Mouse (Mus musculus): Measurements from ENCODE around the gene Mettl23. TPM values are rescaled to one million over a fixed set of nuclear protein-coding genes. Genes with fewer than 3 reads are reported as not detected.

Gene Mettl23
- polyA plus RNA-seq, 1 experiment: 27.5 TPM

GRCm38 (mm10) chr11:116807116-116807515, 36.0 kb upstream of the Mettl23 start:
- Histone ChIP-seq H3K4me1 (ENCODE audit: control insufficient read depth, insufficient read depth, low read length) (no peaks in the 10 kb centered on the region), H3K4me3 (ENCODE audit: low read depth, low read length) (no peak overlapping the region), H3K36me3 (ENCODE audit: control insufficient read depth, insufficient read depth, low read length, poor library complexity, severe bottlenecking) (no peaks in the 10 kb centered on the region), H3K9ac (ENCODE audit: low read depth, poor library complexity, severe bottlenecking) (no peak overlapping the region), H3K27me3 (ENCODE audit: control insufficient read depth, insufficient read depth, low read length, poor library complexity, severe bottlenecking) (no peaks in the 10 kb centered on the region), H3K9me3 (replicated peaks; ENCODE audit: control insufficient read depth, insufficient read depth, low read length, poor library complexity, severe bottlenecking) (no peaks in the 10 kb centered on the region), H3K27ac (ENCODE audit: insufficient read depth, low read length) (no peak overlapping the region)
- no peak for TF ChIP-seq EP300 (IDR thresholded peaks at IDR 0.05; ENCODE audit: insufficient read depth, low read depth, low read length)
- TF ChIP-seq CTCF (IDR thresholded peaks at IDR 0.05; ENCODE audit: low read depth, low read length): no peak
- no peak for TF ChIP-seq POLR2A (IDR thresholded peaks at IDR 0.05; ENCODE audit: insufficient read depth, low read length)

GRCm38 (mm10) chr11:116807526-116807925, 35.6 kb upstream of the Mettl23 start:
- no peaks in the 10 kb centered on the region for H3K9me3 ChIP-seq (replicated peaks; ENCODE audit: control insufficient read depth, insufficient read depth, low read length, poor library complexity, severe bottlenecking)
- no peak for TF ChIP-seq CTCF (IDR thresholded peaks at IDR 0.05; ENCODE audit: low read depth, low read length)
- no peak for TF ChIP-seq POLR2A (IDR thresholded peaks at IDR 0.05; ENCODE audit: insufficient read depth, low read length)
- no peak for TF ChIP-seq EP300 (IDR thresholded peaks at IDR 0.05; ENCODE audit: insufficient read depth, low read depth, low read length)
- H3K36me3 ChIP-seq (ENCODE audit: control insufficient read depth, insufficient read depth, low read length, poor library complexity, severe bottlenecking): no peaks in the 10 kb centered on the region
- H3K4me1 ChIP-seq (ENCODE audit: control insufficient read depth, insufficient read depth, low read length): no peaks in the 10 kb centered on the region
- no peak overlapping the region for H3K9ac ChIP-seq (ENCODE audit: low read depth, poor library complexity, severe bottlenecking)
- H3K27ac ChIP-seq (ENCODE audit: insufficient read depth, low read length): no peak overlapping the region
- no peaks in the 10 kb centered on the region for H3K27me3 ChIP-seq (ENCODE audit: control insufficient read depth, insufficient read depth, low read length, poor library complexity, severe bottlenecking)
- no peak overlapping the region for H3K4me3 ChIP-seq (ENCODE audit: low read depth, low read length)

GRCm38 (mm10) chr11:116807938-116808606, 35.0 kb upstream of the Mettl23 start:
- H3K27ac ChIP-seq (ENCODE audit: insufficient read depth, low read length): no peak overlapping the region

GRCm38 (mm10) chr11:116808811-116809395, 34.2 kb upstream of the Mettl23 start:
- Histone ChIP-seq H3K27ac (ENCODE audit: insufficient read depth, low read length) (no peak overlapping the region), H3K4me3 (ENCODE audit: low read depth, low read length) (no peak overlapping the region), H3K27me3 (ENCODE audit: control insufficient read depth, insufficient read depth, low read length, poor library complexity, severe bottlenecking) (no peaks in the 10 kb centered on the region), H3K9me3 (replicated peaks; ENCODE audit: control insufficient read depth, insufficient read depth, low read length, poor library complexity, severe bottlenecking) (no peaks in the 10 kb centered on the region), H3K4me1 (ENCODE audit: control insufficient read depth, insufficient read depth, low read length) (peaks cover 5% of the 10 kb centered on the region), H3K36me3 (ENCODE audit: control insufficient read depth, insufficient read depth, low read length, poor library complexity, severe bottlenecking) (no peaks in the 10 kb centered on the region), H3K9ac (ENCODE audit: low read depth, poor library complexity, severe bottlenecking) (no peak overlapping the region)
- TF ChIP-seq CTCF (IDR thresholded peaks at IDR 0.05; ENCODE audit: low read depth, low read length) (no peak), EP300 (IDR thresholded peaks at IDR 0.05; ENCODE audit: insufficient read depth, low read depth, low read length) (no peak), POLR2A (IDR thresholded peaks at IDR 0.05; ENCODE audit: insufficient read depth, low read length) (no peak)

More at GRCm38 (mm10) chr11:116807938-116808606, 35.0 kb upstream of the Mettl23 start:
- H3K4me1 ChIP-seq (ENCODE audit: control insufficient read depth, insufficient read depth, low read length): peaks cover 2% of the 10 kb centered on the region
- TF ChIP-seq POLR2A (IDR thresholded peaks at IDR 0.05; ENCODE audit: insufficient read depth, low read length): no peak
- TF ChIP-seq CTCF (IDR thresholded peaks at IDR 0.05; ENCODE audit: low read depth, low read length): peak; percentile 85
- TF ChIP-seq EP300 (IDR thresholded peaks at IDR 0.05; ENCODE audit: insufficient read depth, low read depth, low read length): no peak
- H3K4me3 ChIP-seq (ENCODE audit: low read depth, low read length): no peak overlapping the region
- H3K9me3 ChIP-seq (replicated peaks; ENCODE audit: control insufficient read depth, insufficient read depth, low read length, poor library complexity, severe bottlenecking): no peaks in the 10 kb centered on the region
- no peak overlapping the region for H3K9ac ChIP-seq (ENCODE audit: low read depth, poor library complexity, severe bottlenecking)
- H3K27me3 ChIP-seq (ENCODE audit: control insufficient read depth, insufficient read depth, low read length, poor library complexity, severe bottlenecking): no peaks in the 10 kb centered on the region
- H3K36me3 ChIP-seq (ENCODE audit: control insufficient read depth, insufficient read depth, low read length, poor library complexity, severe bottlenecking): no peaks in the 10 kb centered on the region

- Histone ChIP-seq H3K9ac (ENCODE audit: low read depth, poor library complexity, severe bottlenecking) (no peak overlapping the region), H3K27me3 (ENCODE audit: control insufficient read depth, insufficient read depth, low read length, poor library complexity, severe bottlenecking) (no peaks in the 10 kb centered on the region), H3K4me1 (ENCODE audit: control insufficient read depth, insufficient read depth, low read length) (peaks cover 5% of the 10 kb centered on the region), H3K4me3 (ENCODE audit: low read depth, low read length) (no peak overlapping the region), H3K9me3 (replicated peaks; ENCODE audit: control insufficient read depth, insufficient read depth, low read length, poor library complexity, severe bottlenecking) (no peaks in the 10 kb centered on the region), H3K27ac (ENCODE audit: insufficient read depth, low read length) (no peak overlapping the region), H3K36me3 (ENCODE audit: control insufficient read depth, insufficient read depth, low read length, poor library complexity, severe bottlenecking) (no peaks in the 10 kb centered on the region)
- TF ChIP-seq CTCF (IDR thresholded peaks at IDR 0.05; ENCODE audit: low read depth, low read length): no peak
- TF ChIP-seq EP300 (IDR thresholded peaks at IDR 0.05; ENCODE audit: insufficient read depth, low read depth, low read length): no peak
- no peak for TF ChIP-seq POLR2A (IDR thresholded peaks at IDR 0.05; ENCODE audit: insufficient read depth, low read length)
Observed at GRCm38 (mm10) chr11:116809520-116809919, 33.6 kb upstream of the Mettl23 start.

- no peaks in the 10 kb centered on the region for H3K9me3 ChIP-seq (replicated peaks; ENCODE audit: control insufficient read depth, insufficient read depth, low read length, poor library complexity, severe bottlenecking)
- peaks cover 7% of the 10 kb centered on the region for H3K4me1 ChIP-seq (ENCODE audit: control insufficient read depth, insufficient read depth, low read length)
- H3K4me3 ChIP-seq (ENCODE audit: low read depth, low read length): no peak overlapping the region
- no peaks in the 10 kb centered on the region for H3K27me3 ChIP-seq (ENCODE audit: control insufficient read depth, insufficient read depth, low read length, poor library complexity, severe bottlenecking)
- TF ChIP-seq EP300 (IDR thresholded peaks at IDR 0.05; ENCODE audit: insufficient read depth, low read depth, low read length) (no peak), CTCF (IDR thresholded peaks at IDR 0.05; ENCODE audit: low read depth, low read length) (no peak), POLR2A (IDR thresholded peaks at IDR 0.05; ENCODE audit: insufficient read depth, low read length) (no peak)
- H3K9ac ChIP-seq (ENCODE audit: low read depth, poor library complexity, severe bottlenecking): no peak overlapping the region
- no peaks in the 10 kb centered on the region for H3K36me3 ChIP-seq (ENCODE audit: control insufficient read depth, insufficient read depth, low read length, poor library complexity, severe bottlenecking)
- H3K27ac ChIP-seq (ENCODE audit: insufficient read depth, low read length): no peak overlapping the region
Observed at GRCm38 (mm10) chr11:116810528-116810927, 32.5 kb upstream of the Mettl23 start.
